Mouse (Mus musculus) hindbrain, embryonic 10.5 days (tissue): ENCODE data around the gene Ttf2. TPM values are rescaled to one million over a fixed set of nuclear protein-coding genes. Genes with fewer than 3 reads are reported as not detected.

Experiments used
- DNase-seq: peaks from one replicate; pipeline ENCODE4 v3.0.0-alpha.2; 2017; ENCODE audit warnings: low spot score
- H3K27ac ChIP-seq: fragments of 300-500 bp; sonication (generic); 2 replicates; pipeline ENCODE4 v1.5.1; 2016; ENCODE audit warnings: mild to moderate bottlenecking, moderate library complexity
- H3K27me3 ChIP-seq: fragments of 300-500 bp; sonication (generic); 2 replicates; pipeline ENCODE4 v1.6.1; 2016; ENCODE audit warnings: mild to moderate bottlenecking; ENCODE audit not compliant: poor library complexity, insufficient read depth, severe bottlenecking
- H3K36me3 ChIP-seq: fragments of 300-500 bp; sonication (generic); 2 replicates; pipeline ENCODE4 v1.6.1; 2016; ENCODE audit warnings: mild to moderate bottlenecking, moderate library complexity
- H3K4me1 ChIP-seq: fragments of 300-500 bp; sonication (generic); replicated peaks from 2 replicates; pipeline ENCODE4 v1.6.1; 2016; ENCODE audit warnings: mild to moderate bottlenecking
- H3K4me3 ChIP-seq: fragments of 300-500 bp; sonication (generic); 2 replicates; pipeline ENCODE4 v1.5.1; 2016; ENCODE audit warnings: mild to moderate bottlenecking, moderate library complexity
- H3K9me3 ChIP-seq: fragments of 300-500 bp; sonication (generic); 2 replicates; pipeline ENCODE4 v1.6.1; 2016; ENCODE audit warnings: mild to moderate bottlenecking, moderate library complexity
- WGBS: fragments of 180-500 bp; shearing (Covaris S2); methylation state at CpG from one replicate; pipeline ENCODE4 v1.1.7; 2016; 5-methylcytosine and 5-hydroxymethylcytosine counted together
- polyA plus RNA-seq: library from polyadenylated mRNA; unstranded; fragments of >200 nt; fragmentation: Nextera tagmentation; extraction: Ambion mirVana; gene quantifications from 2 replicates; pipeline ENCODE4 v1.2.1, GENCODE M21; 2016

The Ttf2 gene
- polyA plus RNA-seq, 1 experiment from 2014 or later: 24.3 TPM

DNA sequence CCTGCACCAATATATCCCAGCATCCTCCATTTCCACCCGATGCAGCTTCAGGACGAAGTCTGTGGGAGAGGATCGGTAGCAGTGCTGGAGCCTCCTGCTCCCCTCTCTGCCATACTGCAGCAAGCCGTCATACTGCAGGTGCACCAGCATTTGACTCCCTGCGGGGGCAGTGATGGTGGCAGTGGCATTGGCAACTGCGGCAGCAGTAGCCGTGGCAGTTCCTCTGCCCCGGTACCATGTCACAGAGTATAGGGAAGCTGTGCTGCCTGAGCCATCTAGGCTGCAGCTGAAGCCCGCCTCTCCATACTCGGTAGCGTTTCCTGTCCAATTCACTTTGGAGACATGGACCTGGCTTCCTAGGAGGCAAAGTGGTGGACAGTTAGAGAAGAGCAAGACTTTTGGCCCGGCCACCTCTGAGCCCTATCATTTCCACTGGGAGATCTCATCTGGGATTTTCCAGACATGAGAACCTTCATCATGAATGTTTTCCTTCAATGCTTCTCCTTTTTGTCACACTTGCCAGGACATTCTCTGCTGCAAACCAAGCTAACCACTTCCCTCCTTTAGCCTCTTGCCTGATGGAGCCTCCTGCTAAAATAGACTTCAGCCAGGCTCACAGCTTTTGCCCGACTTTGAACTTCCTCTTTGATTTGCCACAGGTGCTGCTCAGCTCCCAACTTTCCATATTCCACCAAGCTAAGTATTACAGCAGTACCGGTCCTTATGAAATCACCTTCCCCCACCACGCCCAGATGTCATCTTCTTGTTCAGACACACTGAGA lies 34.3 kb upstream of the Ttf2 start:
- Histone ChIP-seq H3K27me3 (no peaks in the 10 kb centered on the region), H3K9me3 (no peaks in the 10 kb centered on the region), H3K36me3 (no peaks in the 10 kb centered on the region), H3K27ac (no peak overlapping the region), H3K4me3 (no peak overlapping the region), H3K4me1 (0 out of 2 replicates have a peak, but pooled peaks cover 3% of the 10 kb centered on the region)
- no peak for DNase-seq
- WGBS: 88% methylated on average over 15 of the region's 15 CpGs

GRCm38 (mm10) chr3:100999732-101000131 lies 30.3 kb upstream of the Ttf2 start:
- H3K9me3 ChIP-seq: no peaks in the 10 kb centered on the region
- no peak for DNase-seq
- no peak overlapping the region for H3K4me3 ChIP-seq
- WGBS: 39% methylated on average over 2 of the region's 2 CpGs
- no peak overlapping the region for H3K27ac ChIP-seq
- no peaks in the 10 kb centered on the region for H3K36me3 ChIP-seq
- H3K4me1 ChIP-seq: peaks cover 5% of the 10 kb centered on the region; the same call in 1 of the 2 replicates
- H3K27me3 ChIP-seq: no peaks in the 10 kb centered on the region

- H3K27me3 ChIP-seq: no peaks in the 10 kb centered on the region
- no peaks in the 10 kb centered on the region for H3K9me3 ChIP-seq
- H3K27ac ChIP-seq: no peak overlapping the region
- WGBS: 15% methylated on average over 6 of the region's 6 CpGs
- H3K4me1 ChIP-seq: peaks cover 13% of the 10 kb centered on the region; the same call in 1 of the 2 replicates
- peak; percentile 74 for DNase-seq
- no peak overlapping the region for H3K4me3 ChIP-seq
- no peaks in the 10 kb centered on the region for H3K36me3 ChIP-seq
These were observed 29.5 kb upstream of the Ttf2 start for GRCm38 (mm10) chr3:100998904-100999340.

DNA sequence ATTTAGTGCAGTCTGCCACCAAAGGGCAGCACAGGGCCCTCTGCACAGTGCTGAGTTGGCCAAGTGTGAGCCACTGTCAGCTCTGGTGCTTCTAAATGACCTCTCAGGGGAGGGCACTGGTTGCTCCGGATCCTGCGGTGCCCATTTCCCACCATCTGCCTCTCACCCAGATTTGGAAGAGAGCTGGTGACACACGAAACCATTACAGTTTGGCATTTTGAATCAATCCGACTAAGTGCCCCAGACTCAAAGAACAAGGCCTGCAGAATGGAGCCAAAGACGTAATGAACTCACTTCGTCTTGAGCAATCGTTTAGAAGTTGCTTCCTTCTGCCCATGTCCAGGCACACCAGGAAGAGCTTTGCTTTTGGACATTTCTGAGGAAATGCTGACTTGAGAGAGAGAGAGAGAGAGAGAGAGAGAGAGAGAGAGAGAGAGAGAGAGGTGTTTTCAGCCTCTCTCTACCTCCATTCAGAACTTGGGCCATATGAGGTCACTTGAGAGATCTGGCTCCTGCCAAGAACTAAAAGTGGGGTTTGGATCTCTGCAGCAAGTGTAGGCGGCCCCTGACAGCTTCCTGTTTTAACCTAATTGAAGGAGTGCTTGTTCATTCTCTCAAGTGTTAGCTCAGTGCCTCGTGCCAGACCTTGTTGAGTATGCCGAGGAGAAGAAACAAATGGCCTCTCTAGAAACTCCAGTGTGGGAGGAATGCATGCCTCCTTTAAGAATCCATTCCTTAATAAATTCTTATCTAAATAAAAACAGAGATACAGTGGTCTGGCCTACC lies 28.5 kb upstream of the Ttf2 start:
- Histone ChIP-seq H3K4me3 (no peak overlapping the region), H3K4me1 (peaks cover 18% of the 10 kb centered on the region; the same call in 1 of the 2 replicates), H3K9me3 (no peaks in the 10 kb centered on the region), H3K27ac (0 out of 2 replicates have a peak overlapping the region, but pooled peaks have one; percentile 8), H3K27me3 (no peaks in the 10 kb centered on the region), H3K36me3 (no peaks in the 10 kb centered on the region)
- 82% methylated on average over 10 of the region's 10 CpGs for WGBS
- no peak for DNase-seq

DNA sequence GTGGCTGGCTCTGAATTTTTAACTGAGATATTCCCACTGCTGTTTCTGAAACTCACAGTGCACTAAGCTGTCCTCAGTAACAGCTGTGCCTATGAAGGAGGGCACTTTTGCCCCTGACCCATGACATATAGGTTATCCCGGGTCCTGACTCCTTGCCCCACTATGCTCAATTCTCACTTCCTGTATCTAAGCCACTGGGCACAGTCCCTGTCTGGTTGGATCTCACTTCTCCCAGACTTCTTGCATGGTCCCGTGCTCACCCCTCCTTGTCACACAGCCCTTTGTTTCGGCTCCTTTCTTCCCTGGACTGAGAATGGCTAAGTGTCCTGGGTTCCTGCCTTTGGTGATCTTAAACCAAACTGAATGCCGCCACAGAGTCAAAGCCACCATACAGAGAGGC lies 24.8 kb upstream of the Ttf2 start:
- no peaks in the 10 kb centered on the region for H3K9me3 ChIP-seq
- no peaks in the 10 kb centered on the region for H3K36me3 ChIP-seq
- no peaks in the 10 kb centered on the region for H3K27me3 ChIP-seq
- peaks cover 19% of the 10 kb centered on the region; the same call in 1 of the 2 replicates for H3K4me1 ChIP-seq
- WGBS: 62% methylated on average over 4 of the region's 4 CpGs
- no peak overlapping the region for H3K4me3 ChIP-seq
- DNase-seq: no peak
- 0 out of 2 replicates have a peak overlapping the region, but pooled peaks have one; percentile 35 for H3K27ac ChIP-seq

DNA sequence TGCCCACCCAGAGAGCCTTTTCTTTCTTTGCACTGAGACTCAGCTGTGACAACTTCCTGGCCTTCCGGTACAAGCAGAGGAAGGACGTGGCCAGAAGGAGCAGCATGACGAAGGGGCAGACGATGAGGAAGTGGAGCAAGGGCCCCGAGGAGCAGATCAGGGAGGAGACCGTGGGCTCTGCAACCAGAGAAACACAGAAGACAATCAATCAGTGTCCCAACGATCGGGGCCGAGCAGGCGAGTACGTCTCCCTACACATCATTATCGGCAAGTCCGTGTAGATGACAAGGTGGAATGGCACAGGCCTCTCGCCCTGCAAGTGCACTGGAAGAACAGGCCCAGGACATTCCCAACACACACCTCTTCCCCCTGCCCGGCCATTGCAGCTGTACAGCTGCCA lies 24.3 kb upstream of the Ttf2 start:
- WGBS: 75% methylated on average over 15 of the region's 15 CpGs
- DNase-seq: no peak
- H3K4me3 ChIP-seq: no peak overlapping the region
- H3K36me3 ChIP-seq: no peaks in the 10 kb centered on the region
- H3K9me3 ChIP-seq: no peaks in the 10 kb centered on the region
- H3K27me3 ChIP-seq: no peaks in the 10 kb centered on the region
- peaks cover 24% of the 10 kb centered on the region; the same call in 1 of the 2 replicates for H3K4me1 ChIP-seq
- peak overlapping the region; percentile 23; the same call in 1 of the 2 replicates for H3K27ac ChIP-seq

GRCm38 (mm10) chr3:100993158-100993557 lies 23.7 kb upstream of the Ttf2 start:
- Histone ChIP-seq H3K27ac (no peak overlapping the region), H3K36me3 (no peaks in the 10 kb centered on the region), H3K27me3 (no peaks in the 10 kb centered on the region), H3K9me3 (no peaks in the 10 kb centered on the region), H3K4me3 (no peak overlapping the region), H3K4me1 (peaks cover 24% of the 10 kb centered on the region; the same call in 1 of the 2 replicates)
- DNase-seq: no peak
- 86% methylated on average over 7 of the region's 7 CpGs for WGBS

GRCm38 (mm10) chr3:100990231-100990630 lies 20.8 kb upstream of the Ttf2 start:
- peaks cover 24% of the 10 kb centered on the region; the same call in 1 of the 2 replicates for H3K4me1 ChIP-seq
- no peaks in the 10 kb centered on the region for H3K27me3 ChIP-seq
- no peak for DNase-seq
- H3K4me3 ChIP-seq: no peak overlapping the region
- no peaks in the 10 kb centered on the region for H3K9me3 ChIP-seq
- 56% methylated on average over 1 of the region's 1 CpGs for WGBS
- 0 out of 2 replicates have a peak overlapping the region, but pooled peaks have one; percentile 19 for H3K27ac ChIP-seq
- no peaks in the 10 kb centered on the region for H3K36me3 ChIP-seq

DNA sequence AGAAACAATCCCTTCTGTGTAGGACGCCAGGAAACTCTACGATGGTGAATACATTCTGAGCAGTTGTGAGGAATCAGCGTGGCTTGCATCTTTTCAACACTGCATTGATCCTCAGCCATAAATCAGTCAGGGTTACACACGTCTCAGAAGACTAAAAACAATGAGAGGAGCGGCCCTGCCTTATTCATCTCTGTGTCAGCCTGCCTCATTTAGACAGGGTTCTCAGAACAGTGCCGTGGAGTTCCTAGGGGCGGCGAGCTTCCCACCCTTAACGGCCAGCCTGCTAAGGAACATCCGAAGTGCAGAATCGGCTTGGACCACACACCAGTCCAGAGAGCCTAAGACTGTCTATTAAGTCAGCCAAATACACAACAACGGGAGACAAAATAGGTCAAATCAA lies 20.0 kb upstream of the Ttf2 start:
- Histone ChIP-seq H3K4me3 (no peak overlapping the region), H3K27me3 (no peaks in the 10 kb centered on the region), H3K4me1 (peaks cover 24% of the 10 kb centered on the region; the same call in 1 of the 2 replicates), H3K9me3 (no peaks in the 10 kb centered on the region), H3K27ac (peak overlapping the region; percentile 57; the same call in 1 of the 2 replicates), H3K36me3 (no peaks in the 10 kb centered on the region)
- peak; percentile 16 for DNase-seq
- 55% methylated on average over 12 of the region's 12 CpGs for WGBS

GRCm38 (mm10) chr3:100979290-100979689 lies 9.8 kb upstream of the Ttf2 start:
- no peak overlapping the region for H3K27ac ChIP-seq
- peaks cover 23% of the 10 kb centered on the region for H3K4me1 ChIP-seq
- H3K9me3 ChIP-seq: no peaks in the 10 kb centered on the region
- no peaks in the 10 kb centered on the region for H3K36me3 ChIP-seq
- 85% methylated on average over 8 of the region's 8 CpGs for WGBS
- peaks cover 5% of the 10 kb centered on the region; the same call in 1 of the 2 replicates for H3K27me3 ChIP-seq
- H3K4me3 ChIP-seq: no peak overlapping the region
- no peak for DNase-seq

DNA sequence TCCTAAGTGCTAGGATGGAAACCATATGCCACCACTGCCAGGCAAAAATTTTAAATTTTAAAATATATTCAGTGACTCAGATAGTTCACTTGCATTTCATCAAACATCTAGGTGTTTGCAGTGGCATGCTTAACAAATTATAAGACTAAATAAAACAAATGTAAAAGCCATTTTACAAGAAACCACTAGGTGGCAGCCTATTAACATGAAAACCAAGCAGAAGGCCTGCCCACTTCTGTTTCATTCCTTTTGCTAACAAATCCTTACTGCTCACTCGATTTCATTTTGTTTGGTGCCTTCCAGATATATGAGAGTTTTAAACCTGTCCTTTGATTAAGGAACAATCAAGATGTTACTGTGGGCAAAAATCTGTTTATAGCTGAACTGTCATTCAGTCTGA lies 4.4 kb upstream of the Ttf2 start:
- Histone ChIP-seq H3K27ac (no peak overlapping the region), H3K4me3 (no peak overlapping the region), H3K4me1 (peaks cover 13% of the 10 kb centered on the region), H3K27me3 (no peaks in the 10 kb centered on the region), H3K36me3 (no peaks in the 10 kb centered on the region), H3K9me3 (no peaks in the 10 kb centered on the region)
- no peak for DNase-seq
- 10% methylated on average over 1 of the region's 1 CpGs for WGBS

- Histone ChIP-seq H3K4me1 (peaks cover 5% of the 10 kb centered on the region; the same call in 1 of the 2 replicates), H3K36me3 (peaks cover 74% of the 10 kb centered on the region), H3K9me3 (no peaks in the 10 kb centered on the region), H3K4me3 (no peak overlapping the region), H3K27ac (no peak overlapping the region), H3K27me3 (no peaks in the 10 kb centered on the region)
- 81% methylated on average over 14 of the region's 14 CpGs for WGBS
- DNase-seq: peak; percentile 39
These were observed 5.5 kb downstream of the Ttf2 start for GRCm38 (mm10) chr3:100963849-100964542.
